Mouse (Mus musculus) limb, embryonic 11.5 days (tissue): Measurements from ENCODE around the gene Cd300lb. TPM values are rescaled to one million over a fixed set of nuclear protein-coding genes. Genes with fewer than 3 reads are reported as not detected.
A peak's percentile ranks its signal among the peaks of the same experiment; 100 is the strongest.
"Not testable (repeated sequence)": the region's sequence is repeated elsewhere in the genome, so short reads cannot be mapped to it uniquely, and the experiment has no call there.

Experiments used
- ATAC-seq: fragments of 200-750 bp; cut with Nextera tagmentation; 2 replicates; pipeline ENCODE4 v1.8.0; 2017; ENCODE audit warnings: low read depth; ENCODE audit not compliant: insufficient number of reproducible peaks, low FRiP score, low TSS enrichment
- DNase-seq: peaks from one replicate; pipeline ENCODE4 v3.0.0-alpha.2; 2015; ENCODE audit warnings: low spot score
- H3K27ac ChIP-seq: fragments of 300-500 bp; sonication (generic); replicated peaks from 2 replicates; pipeline ENCODE4 v1.5.1; 2014; ENCODE audit warnings: low read depth, mild to moderate bottlenecking, low read length
- H3K27me3 ChIP-seq: fragments of 300-500 bp; sonication (generic); 2 replicates; pipeline ENCODE4 v1.6.1; 2014; ENCODE audit warnings: mild to moderate bottlenecking, low read length, mixed read lengths; ENCODE audit not compliant: control insufficient read depth, insufficient read depth
- H3K36me3 ChIP-seq: fragments of 300-500 bp; sonication (generic); 2 replicates; pipeline ENCODE4 v1.6.1; 2014; ENCODE audit warnings: mild to moderate bottlenecking, low read length, moderate library complexity, mixed read lengths; ENCODE audit not compliant: control insufficient read depth, insufficient read depth
- H3K4me1 ChIP-seq: fragments of 300-500 bp; sonication (generic); 2 replicates; pipeline ENCODE4 v1.6.1; 2014; ENCODE audit warnings: low read length, mixed read lengths; ENCODE audit not compliant: control insufficient read depth, insufficient read depth
- H3K4me2 ChIP-seq: fragments of 300-500 bp; sonication (generic); 2 replicates; pipeline ENCODE4 v1.6.1; 2014; ENCODE audit warnings: low read depth, mild to moderate bottlenecking, moderate library complexity; ENCODE audit not compliant: severe bottlenecking
- H3K4me3 ChIP-seq: fragments of 300-500 bp; sonication (generic); 2 replicates; pipeline ENCODE4 v1.5.1; 2014; ENCODE audit warnings: low read depth, low read length
- H3K9ac ChIP-seq: fragments of 300-500 bp; sonication (generic); 2 replicates; pipeline ENCODE4 v1.6.1; 2014; ENCODE audit warnings: mild to moderate bottlenecking, low read length
- H3K9me3 ChIP-seq: fragments of 300-500 bp; sonication (generic); 2 replicates; pipeline ENCODE4 v1.6.1; 2016; ENCODE audit warnings: low read length; ENCODE audit not compliant: control insufficient read depth
- whole genome bisulfite sequencing: fragments of 180-500 bp; shearing (Covaris S2); extraction: QIAGEN DNeasy Blood & Tissue Kit; methylation state at CpG from one replicate; pipeline ENCODE4 v1.1.7; 2014; 5-methylcytosine and 5-hydroxymethylcytosine counted together
- polyA plus RNA-seq: library from polyadenylated mRNA; unstranded; fragments of >200 nt; fragmentation: Nextera tagmentation; extraction: Ambion mirVana; gene quantifications from 2 replicates; pipeline ENCODE4 v1.2.1, GENCODE M21; 2014

The Cd300lb gene
- polyA plus RNA-seq, 1 experiment from 2014 or later = not detected

- DNase-seq (peak; percentile 45), ATAC-seq (no peak)
- H3K27ac ChIP-seq = no peak overlapping the region
- no peaks in the 10 kb centered on the region for H3K9me3 ChIP-seq
- no peaks in the 10 kb centered on the region for H3K36me3 ChIP-seq
- 76% methylated on average over 4 of the region's 4 CpGs for WGBS
- H3K4me2 ChIP-seq = no peak overlapping the region
- H3K27me3 ChIP-seq = no peaks in the 10 kb centered on the region
- no peak overlapping the region for H3K4me3 ChIP-seq
- H3K9ac ChIP-seq = no peak overlapping the region
- no peaks in the 10 kb centered on the region for H3K4me1 ChIP-seq
Measured at GRCm38 (mm10) chr11:114923961-114924360, 10.2 kb downstream of the Cd300lb start.

GRCm38 (mm10) chr11:114922439-114922838 lies 11.7 kb downstream of the Cd300lb start:
- H3K9ac ChIP-seq = no peak overlapping the region
- H3K27ac ChIP-seq = no peak overlapping the region
- ATAC-seq (no peak), DNase-seq (no peak)
- WGBS = 90% methylated on average over 4 of the region's 4 CpGs
- no peaks in the 10 kb centered on the region for H3K27me3 ChIP-seq
- no peaks in the 10 kb centered on the region for H3K9me3 ChIP-seq
- no peak overlapping the region for H3K4me3 ChIP-seq
- H3K36me3 ChIP-seq = no peaks in the 10 kb centered on the region
- H3K4me1 ChIP-seq = no peaks in the 10 kb centered on the region
- H3K4me2 ChIP-seq = no peak overlapping the region

DNA sequence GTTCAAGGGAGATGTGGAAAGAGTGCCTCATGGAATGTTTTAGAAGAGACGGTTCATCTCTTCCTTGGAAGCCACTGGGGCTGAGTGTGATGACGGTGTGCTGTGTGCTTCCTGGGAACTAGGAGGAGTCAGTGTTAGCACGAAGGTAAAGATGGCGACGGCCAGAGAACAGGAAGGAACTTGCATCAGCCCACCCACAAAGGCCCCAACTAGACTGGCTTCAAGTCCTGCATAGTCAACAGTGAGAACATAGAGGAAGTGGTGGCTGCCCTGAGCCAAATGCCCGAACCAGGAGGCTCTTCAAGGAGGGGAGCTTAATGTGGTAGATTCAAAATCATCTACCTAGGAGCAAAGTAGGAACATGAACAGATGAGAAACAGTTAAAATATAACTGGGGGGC lies 17.1 kb downstream of the Cd300lb start:
- ATAC-seq = no peak
- DNase-seq = no peak
- H3K27ac ChIP-seq = no peak overlapping the region
- H3K4me3 ChIP-seq = no peak overlapping the region
- H3K36me3 ChIP-seq = no peaks in the 10 kb centered on the region
- no peak overlapping the region for H3K4me2 ChIP-seq
- no peaks in the 10 kb centered on the region for H3K9me3 ChIP-seq
- H3K4me1 ChIP-seq = no peaks in the 10 kb centered on the region
- no peaks in the 10 kb centered on the region for H3K27me3 ChIP-seq
- WGBS = 80% methylated on average over 6 of the region's 6 CpGs
- H3K9ac ChIP-seq = no peak overlapping the region

- no peak overlapping the region for H3K4me3 ChIP-seq
- ATAC-seq (no peak), DNase-seq (no peak)
- H3K4me1 ChIP-seq = no peaks in the 10 kb centered on the region
- H3K27me3 ChIP-seq = no peaks in the 10 kb centered on the region
- 42% methylated on average over 7 of the region's 7 CpGs for WGBS
- no peak overlapping the region for H3K27ac ChIP-seq
- no peaks in the 10 kb centered on the region for H3K9me3 ChIP-seq
- H3K9ac ChIP-seq = no peak overlapping the region
- no peaks in the 10 kb centered on the region for H3K36me3 ChIP-seq
- no peak overlapping the region for H3K4me2 ChIP-seq
Measured at GRCm38 (mm10) chr11:114914978-114915377, 19.2 kb downstream of the Cd300lb start.

DNA sequence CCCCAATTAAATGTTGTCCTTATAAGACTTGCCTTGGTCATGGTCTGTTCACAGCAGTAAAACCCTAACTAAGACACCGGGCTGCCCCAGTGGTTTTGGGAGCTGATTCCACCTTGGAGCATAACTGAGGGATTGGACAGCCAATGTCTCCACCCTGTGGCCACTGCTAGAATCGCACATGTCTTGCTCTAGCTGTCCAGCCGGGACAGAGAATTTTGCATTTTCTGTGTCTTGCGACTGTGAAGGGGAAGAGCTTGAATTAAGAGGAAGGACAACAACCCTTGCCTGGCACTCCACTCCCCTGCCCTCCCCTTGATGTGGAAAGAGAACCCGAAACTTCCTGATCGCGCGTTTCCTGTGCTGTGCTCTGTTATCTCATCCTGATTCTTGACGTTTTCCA lies 21.3 kb downstream of the Cd300lb start:
- Histone ChIP-seq H3K27me3 (no peaks in the 10 kb centered on the region), H3K4me1 (no peaks in the 10 kb centered on the region), H3K27ac (no peak overlapping the region), H3K9me3 (no peaks in the 10 kb centered on the region), H3K36me3 (no peaks in the 10 kb centered on the region), H3K4me3 (no peak overlapping the region), H3K9ac (no peak overlapping the region), H3K4me2 (no peak overlapping the region)
- WGBS = 20% methylated on average over 9 of the region's 9 CpGs
- ATAC-seq (no peak), DNase-seq (peak; percentile 91)

GRCm38 (mm10) chr11:114909538-114909937 lies 24.6 kb downstream of the Cd300lb start:
- H3K9ac ChIP-seq, H3K4me3 ChIP-seq, H3K36me3 ChIP-seq, H3K9me3 ChIP-seq, H3K4me2 ChIP-seq, H3K27me3 ChIP-seq, H3K27ac ChIP-seq, H3K4me1 ChIP-seq, DNase-seq, ATAC-seq: not testable (repeated sequence)
- WGBS = 44% methylated on average over 3 of the region's 3 CpGs

DNA sequence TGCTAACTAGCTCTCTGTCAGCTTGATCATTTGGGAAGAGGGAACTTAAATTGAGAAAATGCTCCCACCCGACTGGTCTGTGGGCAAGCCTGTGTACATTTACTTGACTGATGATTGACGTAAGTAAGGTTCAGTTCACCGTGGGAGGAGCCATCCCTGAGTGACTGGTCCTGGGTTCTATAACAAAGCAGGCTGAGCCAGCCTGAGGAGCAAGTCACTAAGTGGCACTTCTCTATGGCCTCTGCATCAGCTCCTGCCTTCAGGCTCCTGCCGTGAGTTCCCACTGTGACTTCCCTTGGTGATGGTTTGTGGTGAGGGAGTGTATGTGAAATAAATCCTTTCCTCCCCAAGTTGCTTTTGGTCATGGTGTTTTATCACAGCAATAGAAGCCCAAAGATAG lies 26.1 kb downstream of the Cd300lb start:
- Histone ChIP-seq H3K27me3 (no peaks in the 10 kb centered on the region), H3K4me2 (no peak overlapping the region), H3K36me3 (no peaks in the 10 kb centered on the region), H3K9ac (no peak overlapping the region), H3K27ac (no peak overlapping the region), H3K4me3 (no peak overlapping the region), H3K9me3 (no peaks in the 10 kb centered on the region), H3K4me1 (no peaks in the 10 kb centered on the region)
- DNase-seq (no peak), ATAC-seq (no peak)
- WGBS = 53% methylated on average over 4 of the region's 4 CpGs

DNA sequence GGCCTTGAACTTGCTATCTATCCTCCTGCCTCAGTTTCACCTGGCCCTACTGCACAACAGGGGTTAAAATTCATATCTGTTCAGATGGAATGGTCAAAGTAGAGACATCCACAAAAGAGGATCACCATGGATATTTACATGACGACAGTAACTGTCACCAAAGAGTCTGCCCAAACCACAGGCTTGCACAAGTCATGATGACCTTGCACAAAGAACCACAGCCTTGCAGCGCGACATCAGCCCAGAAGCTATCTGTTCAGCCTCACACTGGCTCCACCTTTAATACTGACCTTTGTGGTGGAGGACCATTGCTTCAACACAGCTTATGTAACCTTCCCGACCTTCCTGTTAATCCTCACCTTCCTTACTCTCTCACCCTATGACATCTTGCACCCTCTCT lies 26.6 kb downstream of the Cd300lb start:
- no peak for DNase-seq
- no peaks in the 10 kb centered on the region for H3K9me3 ChIP-seq
- 74% methylated on average over 4 of the region's 4 CpGs for WGBS

GRCm38 (mm10) chr11:114903224-114903623 lies 31.0 kb downstream of the Cd300lb start:
- H3K4me2 ChIP-seq = no peak overlapping the region
- no peak for ATAC-seq
- WGBS = 87% methylated on average over 4 of the region's 4 CpGs
- H3K9ac ChIP-seq = no peak overlapping the region
- H3K4me3 ChIP-seq = no peak overlapping the region
- no peaks in the 10 kb centered on the region for H3K4me1 ChIP-seq
- no peaks in the 10 kb centered on the region for H3K36me3 ChIP-seq
- no peaks in the 10 kb centered on the region for H3K9me3 ChIP-seq
- H3K27ac ChIP-seq = no peak overlapping the region
- DNase-seq = no peak
- H3K27me3 ChIP-seq = no peaks in the 10 kb centered on the region

More for the DNA sequence above, 26.6 kb downstream of the Cd300lb start:
- no peak overlapping the region for H3K4me2 ChIP-seq
- no peaks in the 10 kb centered on the region for H3K27me3 ChIP-seq
- no peaks in the 10 kb centered on the region for H3K36me3 ChIP-seq
- no peak overlapping the region for H3K27ac ChIP-seq
- ATAC-seq = no peak
- H3K4me1 ChIP-seq = no peaks in the 10 kb centered on the region
- no peak overlapping the region for H3K9ac ChIP-seq
- H3K4me3 ChIP-seq = no peak overlapping the region
